Mouse (Mus musculus) heart, embryonic 10.5 days (tissue): ENCODE measurements at regions not wholly inside any gene's neighbourhood (a gene's known extent, or its start where the extent isn't known, plus 50 kb on each side); places are given as distances from the start of the nearest gene placed in this dataset.

Source experiments
- DNase-seq: peaks from one replicate; pipeline ENCODE4 v3.0.0-alpha.2; 2017; ENCODE audit warnings: low spot score
- H3K27ac ChIP-seq: fragments of 300-500 bp; sonication (generic); 2 replicates; pipeline ENCODE4 v1.5.1; 2016; ENCODE audit warnings: mild to moderate bottlenecking
- H3K27me3 ChIP-seq: fragments of 300-500 bp; sonication (generic); 2 replicates; pipeline ENCODE4 v1.6.1; 2016; ENCODE audit warnings: mild to moderate bottlenecking; ENCODE audit not compliant: poor library complexity, insufficient read depth, severe bottlenecking
- H3K36me3 ChIP-seq: fragments of 300-500 bp; sonication (generic); 2 replicates; pipeline ENCODE4 v1.6.1; 2016; ENCODE audit warnings: mild to moderate bottlenecking, moderate library complexity
- H3K4me1 ChIP-seq: fragments of 300-500 bp; sonication (generic); 2 replicates; pipeline ENCODE4 v1.6.1; 2016; ENCODE audit warnings: mild to moderate bottlenecking
- H3K4me3 ChIP-seq: fragments of 300-500 bp; sonication (generic); 2 replicates; pipeline ENCODE4 v1.5.1; 2016; ENCODE audit warnings: mild to moderate bottlenecking, moderate library complexity
- H3K9me3 ChIP-seq: fragments of 300-500 bp; sonication (generic); 2 replicates; pipeline ENCODE4 v1.6.1; 2016; ENCODE audit warnings: mild to moderate bottlenecking, moderate library complexity
- WGBS: fragments of 180-500 bp; shearing (Covaris S2); methylation state at CpG from one replicate; pipeline ENCODE4 v1.1.7; 2016; 5-methylcytosine and 5-hydroxymethylcytosine counted together

GRCm38 (mm10) chr12:106535628-106536288 is 525.7 kb downstream of the Vrk1 start:
- Histone ChIP-seq H3K27me3 (peaks cover 23% of the 10 kb centered on the region; the same call in 1 of the 2 replicates), H3K36me3 (no peaks in the 10 kb centered on the region), H3K4me3 (no peak overlapping the region), H3K27ac (no peak overlapping the region), H3K9me3 (no peaks in the 10 kb centered on the region; the same call in 1 of the 2 replicates), H3K4me1 (0 out of 2 replicates have a peak, but pooled peaks cover 5% of the 10 kb centered on the region)
- no peak for DNase-seq
- WGBS, result 22% methylated on average over 8 of the region's 8 CpGs

GRCm38 (mm10) chr12:106536289-106536636 is 526.2 kb downstream of the Vrk1 start:
- WGBS, result 3% methylated on average over 7 of the region's 7 CpGs
- no peaks in the 10 kb centered on the region; the same call in 1 of the 2 replicates for H3K9me3 ChIP-seq
- H3K36me3 ChIP-seq, result no peaks in the 10 kb centered on the region
- no peak overlapping the region for H3K4me3 ChIP-seq
- H3K27ac ChIP-seq, result no peak overlapping the region
- DNase-seq, result no peak
- H3K4me1 ChIP-seq, result 0 out of 2 replicates have a peak, but pooled peaks cover 5% of the 10 kb centered on the region
- H3K27me3 ChIP-seq, result peaks cover 23% of the 10 kb centered on the region; the same call in 1 of the 2 replicates

GRCm38 (mm10) chr12:106540003-106540402 is 530.0 kb downstream of the Vrk1 start:
- no peak overlapping the region for H3K4me3 ChIP-seq
- no peaks in the 10 kb centered on the region for H3K36me3 ChIP-seq
- H3K27ac ChIP-seq, result no peak overlapping the region
- 0 out of 2 replicates have a peak, but pooled peaks cover 5% of the 10 kb centered on the region for H3K4me1 ChIP-seq
- peaks cover 6% of the 10 kb centered on the region; the same call in 1 of the 2 replicates for H3K27me3 ChIP-seq
- 73% methylated on average over 6 of the region's 6 CpGs for WGBS
- no peak for DNase-seq
- no peaks in the 10 kb centered on the region; the same call in 1 of the 2 replicates for H3K9me3 ChIP-seq

GRCm38 (mm10) chr12:106559566-106559965 is 549.5 kb downstream of the Vrk1 start:
- H3K9me3 ChIP-seq, result no peaks in the 10 kb centered on the region
- H3K4me1 ChIP-seq, result no peaks in the 10 kb centered on the region
- no peaks in the 10 kb centered on the region for H3K36me3 ChIP-seq
- 77% methylated on average over 9 of the region's 9 CpGs for WGBS
- no peak overlapping the region for H3K4me3 ChIP-seq
- H3K27ac ChIP-seq, result no peak overlapping the region
- H3K27me3 ChIP-seq, result no peaks in the 10 kb centered on the region
- DNase-seq, result no peak

- 33% methylated on average over 6 of the region's 6 CpGs for WGBS
- DNase-seq, result no peak
- H3K4me3 ChIP-seq, result no peak overlapping the region
- H3K36me3 ChIP-seq, result no peaks in the 10 kb centered on the region
- H3K27ac ChIP-seq, result no peak overlapping the region
- peaks cover 4% of the 10 kb centered on the region; the same call in 1 of the 2 replicates for H3K27me3 ChIP-seq
- no peaks in the 10 kb centered on the region for H3K9me3 ChIP-seq
- no peaks in the 10 kb centered on the region for H3K4me1 ChIP-seq
Observed at GRCm38 (mm10) chr12:106565263-106565681, 555.2 kb downstream of the Vrk1 start.

- Histone ChIP-seq H3K9me3 (no peaks in the 10 kb centered on the region), H3K27ac (no peak overlapping the region), H3K36me3 (no peaks in the 10 kb centered on the region), H3K27me3 (peaks cover 4% of the 10 kb centered on the region; the same call in 1 of the 2 replicates), H3K4me3 (no peak overlapping the region), H3K4me1 (no peaks in the 10 kb centered on the region)
- WGBS, result 87% methylated on average over 4 of the region's 4 CpGs
- no peak for DNase-seq
Observed at GRCm38 (mm10) chr12:106566361-106566760, 556.3 kb downstream of the Vrk1 start.

- WGBS, result 70% methylated on average over 5 of the region's 5 CpGs
- Histone ChIP-seq H3K9me3 (no peaks in the 10 kb centered on the region), H3K4me3 (no peak overlapping the region), H3K36me3 (no peaks in the 10 kb centered on the region), H3K27me3 (peaks cover 4% of the 10 kb centered on the region; the same call in 1 of the 2 replicates), H3K4me1 (no peaks in the 10 kb centered on the region), H3K27ac (no peak overlapping the region)
- no peak for DNase-seq
Observed at GRCm38 (mm10) chr12:106567116-106567515, 557.1 kb downstream of the Vrk1 start.

- Histone ChIP-seq H3K4me3 (no peak overlapping the region), H3K9me3 (no peaks in the 10 kb centered on the region), H3K27me3 (peaks cover 4% of the 10 kb centered on the region; the same call in 1 of the 2 replicates), H3K27ac (no peak overlapping the region), H3K36me3 (no peaks in the 10 kb centered on the region), H3K4me1 (no peaks in the 10 kb centered on the region)
- DNase-seq, result no peak
- 83% methylated on average over 10 of the region's 10 CpGs for WGBS
Observed at GRCm38 (mm10) chr12:106568541-106569085, 558.6 kb downstream of the Vrk1 start.

GRCm38 (mm10) chr12:106572956-106573355 is 562.9 kb downstream of the Vrk1 start:
- no peak for DNase-seq
- H3K27ac ChIP-seq, result no peak overlapping the region
- no peaks in the 10 kb centered on the region for H3K27me3 ChIP-seq
- no peaks in the 10 kb centered on the region for H3K36me3 ChIP-seq
- WGBS, result 77% methylated on average over 5 of the region's 5 CpGs
- H3K4me1 ChIP-seq, result no peaks in the 10 kb centered on the region
- H3K4me3 ChIP-seq, result no peak overlapping the region
- no peaks in the 10 kb centered on the region for H3K9me3 ChIP-seq

GRCm38 (mm10) chr12:106582760-106583159 is 572.7 kb downstream of the Vrk1 start:
- Histone ChIP-seq H3K4me1 (no peaks in the 10 kb centered on the region), H3K27ac (no peak overlapping the region), H3K4me3 (no peak overlapping the region), H3K27me3 (no peaks in the 10 kb centered on the region), H3K36me3 (no peaks in the 10 kb centered on the region), H3K9me3 (no peaks in the 10 kb centered on the region)
- WGBS, result 56% methylated on average over 9 of the region's 9 CpGs
- DNase-seq, result no peak

GRCm38 (mm10) chr12:106585626-106586025 is 575.6 kb downstream of the Vrk1 start:
- H3K4me3 ChIP-seq, result no peak overlapping the region
- H3K4me1 ChIP-seq, result no peaks in the 10 kb centered on the region
- H3K27ac ChIP-seq, result no peak overlapping the region
- DNase-seq, result no peak
- no peaks in the 10 kb centered on the region for H3K9me3 ChIP-seq
- WGBS, result 86% methylated on average over 5 of the region's 5 CpGs
- peaks cover 6% of the 10 kb centered on the region; the same call in 1 of the 2 replicates for H3K27me3 ChIP-seq
- no peaks in the 10 kb centered on the region for H3K36me3 ChIP-seq

- H3K27ac ChIP-seq, result no peak overlapping the region
- no peaks in the 10 kb centered on the region for H3K9me3 ChIP-seq
- 90% methylated on average over 9 of the region's 9 CpGs for WGBS
- DNase-seq, result no peak
- no peaks in the 10 kb centered on the region for H3K36me3 ChIP-seq
- H3K27me3 ChIP-seq, result peaks cover 6% of the 10 kb centered on the region; the same call in 1 of the 2 replicates
- peaks cover 11% of the 10 kb centered on the region for H3K4me1 ChIP-seq
- H3K4me3 ChIP-seq, result no peak overlapping the region
Observed at GRCm38 (mm10) chr12:106592686-106593085, 582.7 kb downstream of the Vrk1 start.

- Histone ChIP-seq H3K27me3 (no peaks in the 10 kb centered on the region), H3K36me3 (no peaks in the 10 kb centered on the region), H3K4me3 (peak overlapping the region; percentile 22; the same call in 1 of the 2 replicates), H3K9me3 (no peaks in the 10 kb centered on the region), H3K4me1 (peaks cover 15% of the 10 kb centered on the region), H3K27ac (peak overlapping the region; percentile 67; the same call in 1 of the 2 replicates)
- DNase-seq, result no peak
- WGBS, result 5% methylated on average over 12 of the region's 12 CpGs
Observed at GRCm38 (mm10) chr12:106597636-106598035, 587.6 kb downstream of the Vrk1 start.
